Mouse (Mus musculus) thymus, adult 2 months (tissue): ENCODE results near the gene Unc79.

Source experiments
- CTCF ChIP-seq: fragments of 200-500 bp; IDR thresholded peaks from 2 replicates; pipeline ENCODE4 v1.5.1; 2012; ENCODE audit warnings: mild to moderate bottlenecking, control low read depth, low read length, moderate library complexity, borderline replicate concordance; ENCODE audit not compliant: control insufficient read depth, poor library complexity, insufficient read depth; ENCODE audit errors: extremely low read depth
- POLR2A ChIP-seq: fragments of 200-500 bp; IDR thresholded peaks from 2 replicates; pipeline ENCODE4 v1.6.1; 2012; ENCODE audit warnings: mild to moderate bottlenecking, low read length, control low read depth, moderate library complexity; ENCODE audit not compliant: control insufficient read depth, poor library complexity, insufficient read depth; ENCODE audit errors: extremely low read depth

DNA sequence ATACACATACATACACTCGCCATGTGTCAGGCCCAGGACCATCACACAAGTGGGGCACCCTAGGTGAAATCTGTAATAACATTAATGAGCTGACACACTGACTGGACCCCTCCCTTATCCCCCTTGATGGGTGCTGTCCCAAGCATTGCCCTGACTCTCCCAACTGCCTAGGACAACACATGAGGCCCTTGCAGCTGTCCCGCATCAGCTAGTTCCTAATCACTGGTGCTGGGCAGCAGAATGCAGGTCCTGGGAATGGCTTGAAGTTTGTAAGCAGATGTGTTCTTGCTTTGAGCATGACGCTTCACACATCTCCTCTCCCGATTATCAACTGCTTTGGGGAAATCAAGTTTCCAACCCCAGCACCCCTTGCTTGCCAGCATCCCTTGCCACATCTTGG is 277.5 kb downstream of the Unc79 start:
- TF ChIP-seq POLR2A (no peak), CTCF (no peak)
